ENCODE assay signal across 20 mouse cellular contexts in genomic region chr9:63658436-63658835, GRCm38 (mm10). TPM values are rescaled to one million over a fixed set of nuclear protein-coding genes. Genes with fewer than 3 reads are reported as not detected.
DNase-seq lines count a peak whose midpoint lies in the region; ATAC-seq and TF ChIP-seq lines count a peak whose summit lies in the region.
"Had no signal": no experiment of that assay in that cellular context is flagged by ENCODE, and none has a peak within 500 bp of the region (broad histone marks: within the 10 kb centered on the region; RNA-seq: fewer than 3 reads in every experiment).

No protein-coding gene starts in this region.

- peaks cover 45% of the 10 kb centered on the region for H3K4me1 ChIP-seq in embryonic facial prominence, embryonic 12.5 days
- peaks cover 34% of the 10 kb centered on the region for H3K4me1 ChIP-seq in embryonic facial prominence, embryonic 10.5 days
- H3K4me1 ChIP-seq in heart, embryonic 10.5 days = peaks cover 53% of the 10 kb centered on the region
- peaks cover 25% of the 10 kb centered on the region; the same call in 1 of the 2 replicates for H3K4me1 ChIP-seq in stomach, embryonic 15.5 days
- peaks cover 4% of the 10 kb centered on the region; the same call in 1 of the 2 replicates for H3K4me1 ChIP-seq in stomach, postnatal 0 days (replicated peaks; ENCODE audit: control insufficient read depth, insufficient read depth)
- H3K4me1 ChIP-seq: liver, embryonic 15.5 days had no signal

- no peak for DNase-seq in embryonic facial prominence, embryonic 10.5 days (ENCODE audit: low spot score)
- no peak for DNase-seq in heart, embryonic 10.5 days (ENCODE audit: low spot score)
- no peak for DNase-seq in heart, postnatal 14 days
- no peak for DNase-seq in stomach, postnatal 0 days (ENCODE audit: low spot score)
- no peak for DNase-seq in left cerebral cortex, adult 11 months (ENCODE audit: low spot score)
- no peak for DNase-seq in cerebellum, adult 18-20 months
- DNase-seq: adrenal gland, adult 2 months; right cerebral cortex, postnatal 25 days had no signal

- H3K9ac ChIP-seq in embryonic facial prominence, embryonic 12.5 days = no peak overlapping the region
- no peak overlapping the region for H3K9ac ChIP-seq in stomach, embryonic 15.5 days
- H3K9ac ChIP-seq in stomach, postnatal 0 days (ENCODE audit: low read length) = no peak overlapping the region
- H3K9ac ChIP-seq: hindbrain, embryonic 15.5 days; liver, embryonic 15.5 days had no signal

- intact Hi-C loops in heart, postnatal 14 days (cut with DNase I) = no loop called here

- TF ChIP-seq CTCF in stomach, postnatal 0 days (IDR thresholded peaks at IDR 0.05; ENCODE audit: low read depth) = no peak

- no peak for ATAC-seq in embryonic facial prominence, embryonic 12.5 days (ENCODE audit: insufficient number of reproducible peaks, insufficient read depth, low FRiP score, low TSS enrichment)
- no peak for ATAC-seq in stomach, embryonic 15.5 days (ENCODE audit: insufficient read depth, low FRiP score, low read depth)
- no peak for ATAC-seq in stomach, postnatal 0 days (ENCODE audit: low FRiP score, low TSS enrichment)

- no peaks in the 10 kb centered on the region for H3K9me3 ChIP-seq in embryonic facial prominence, embryonic 12.5 days
- H3K9me3 ChIP-seq in embryonic facial prominence, embryonic 10.5 days = no peaks in the 10 kb centered on the region
- no peaks in the 10 kb centered on the region for H3K9me3 ChIP-seq in heart, embryonic 10.5 days
- no peaks in the 10 kb centered on the region for H3K9me3 ChIP-seq in stomach, embryonic 15.5 days
- H3K9me3 ChIP-seq in stomach, postnatal 0 days (ENCODE audit: control insufficient read depth, low read length) = no peaks in the 10 kb centered on the region
- H3K9me3 ChIP-seq: hindbrain, embryonic 15.5 days; liver, embryonic 15.5 days; midbrain, embryonic 10.5 days had no signal

- TF ChIP-seq EP300 in stomach, postnatal 0 days (optimal IDR thresholded peaks at IDR 0.05) = no peak

- 88% methylated on average over 9 of the region's 9 CpGs for WGBS in embryonic facial prominence, embryonic 12.5 days
- WGBS in embryonic facial prominence, embryonic 10.5 days = 94% methylated on average over 9 of the region's 9 CpGs
- 93% methylated on average over 9 of the region's 9 CpGs for WGBS in heart, embryonic 10.5 days
- 88% methylated on average over 9 of the region's 9 CpGs for WGBS in stomach, embryonic 15.5 days
- 88% methylated on average over 9 of the region's 9 CpGs for WGBS in stomach, postnatal 0 days

- H3K27me3 ChIP-seq in embryonic facial prominence, embryonic 12.5 days = no peaks in the 10 kb centered on the region
- H3K27me3 ChIP-seq in embryonic facial prominence, embryonic 10.5 days (replicated peaks; ENCODE audit: low read depth, poor library complexity, severe bottlenecking) = no peaks in the 10 kb centered on the region
- H3K27me3 ChIP-seq in heart, embryonic 10.5 days (ENCODE audit: insufficient read depth, poor library complexity, severe bottlenecking) = no peaks in the 10 kb centered on the region
- H3K27me3 ChIP-seq in stomach, embryonic 15.5 days (replicated peaks) = no peaks in the 10 kb centered on the region
- H3K27me3 ChIP-seq in stomach, postnatal 0 days (ENCODE audit: control insufficient read depth, insufficient read depth, low read length) = no peaks in the 10 kb centered on the region
- H3K27me3 ChIP-seq: hindbrain, embryonic 15.5 days; liver, embryonic 15.5 days had no signal

- H3K4me2 ChIP-seq in embryonic facial prominence, embryonic 12.5 days (replicated peaks) = no peak overlapping the region
- no peak overlapping the region for H3K4me2 ChIP-seq in stomach, embryonic 15.5 days
- H3K4me2 ChIP-seq in stomach, postnatal 0 days (replicated peaks; ENCODE audit: low read depth) = no peak overlapping the region
- H3K4me2 ChIP-seq: heart, embryonic 11.5 days; hindbrain, embryonic 15.5 days; liver, embryonic 15.5 days had no signal

- H3K36me3 ChIP-seq in embryonic facial prominence, embryonic 12.5 days = peaks cover 54% of the 10 kb centered on the region
- H3K36me3 ChIP-seq in embryonic facial prominence, embryonic 10.5 days (replicated peaks) = peaks cover 92% of the 10 kb centered on the region
- H3K36me3 ChIP-seq in heart, embryonic 10.5 days = peaks cover 81% of the 10 kb centered on the region
- H3K36me3 ChIP-seq in stomach, embryonic 15.5 days = peaks cover 21% of the 10 kb centered on the region; the same call in 1 of the 2 replicates
- H3K36me3 ChIP-seq in stomach, postnatal 0 days (ENCODE audit: control insufficient read depth, insufficient read depth, low read length) = peaks cover 13% of the 10 kb centered on the region
- H3K36me3 ChIP-seq: hindbrain, embryonic 15.5 days had no signal

- no peak overlapping the region for H3K4me3 ChIP-seq in embryonic facial prominence, embryonic 12.5 days
- no peak overlapping the region for H3K4me3 ChIP-seq in embryonic facial prominence, embryonic 10.5 days
- no peak overlapping the region for H3K4me3 ChIP-seq in heart, embryonic 10.5 days
- H3K4me3 ChIP-seq in stomach, embryonic 15.5 days (replicated peaks) = no peak overlapping the region
- no peak overlapping the region for H3K4me3 ChIP-seq in stomach, postnatal 0 days (ENCODE audit: low read depth, low read length)
- H3K4me3 ChIP-seq: hindbrain, embryonic 15.5 days; left cerebral cortex, adult 2 months; liver, embryonic 15.5 days; midbrain, embryonic 10.5 days had no signal

- peak overlapping the region; percentile 43; the same call in 1 of the 2 replicates for H3K27ac ChIP-seq in embryonic facial prominence, embryonic 12.5 days
- H3K27ac ChIP-seq in embryonic facial prominence, embryonic 10.5 days (replicated peaks) = no peak overlapping the region
- 0 out of 2 replicates have a peak overlapping the region, but pooled peaks have one; percentile 38 for H3K27ac ChIP-seq in heart, embryonic 10.5 days
- H3K27ac ChIP-seq in stomach, embryonic 15.5 days = peak overlapping the region; percentile 4; the same call in 1 of the 2 replicates
- no peak overlapping the region for H3K27ac ChIP-seq in stomach, postnatal 0 days (replicated peaks)
- H3K27ac ChIP-seq: left cerebral cortex, adult 2 months; liver, embryonic 15.5 days; macrophage; midbrain, embryonic 10.5 days had no signal

RNA-seq across cellular contexts. Expression of gene Aagab, which starts 56.0 kb away (rescaled TPM):
- polyA plus RNA-seq in embryonic facial prominence, embryonic 12.5 days (2016; fragmentation: Nextera tagmentation; extraction: Ambion mirVana) = 28.7 and 28.9 TPM in 2 replicates
- 37.4 and 38.4 TPM in 2 replicates for polyA plus RNA-seq in embryonic facial prominence, embryonic 10.5 days (2016; fragmentation: Nextera tagmentation; extraction: Ambion mirVana)
- 27.8 and 28.0 TPM in 2 replicates for polyA plus RNA-seq in heart, embryonic 10.5 days (2016; fragmentation: Nextera tagmentation; extraction: Ambion mirVana)
- 10 to 100 TPM; 15.2 to 18.7 TPM for total RNA-seq in heart, postnatal 14 days (2021)
- polyA plus RNA-seq in stomach, embryonic 15.5 days (2015; fragmentation: Nextera tagmentation; extraction: Ambion mirVana) = 29.1 and 29.6 TPM in 2 replicates
- 26.8 and 27.6 TPM in 2 replicates for polyA plus RNA-seq in stomach, postnatal 0 days (2015; fragmentation: Nextera tagmentation; extraction: Ambion mirVana)

RNA-seq across cellular contexts. Expression of gene Iqch, which starts 56.1 kb away (rescaled TPM):
- 0.08 and 0.14 TPM in 2 replicates for polyA plus RNA-seq in embryonic facial prominence, embryonic 12.5 days (2016; fragmentation: Nextera tagmentation; extraction: Ambion mirVana)
- polyA plus RNA-seq in embryonic facial prominence, embryonic 10.5 days (2016; fragmentation: Nextera tagmentation; extraction: Ambion mirVana) = 0.09 TPM in 1 of 2 replicates, not detected in the other
- polyA plus RNA-seq in heart, embryonic 10.5 days (2016; fragmentation: Nextera tagmentation; extraction: Ambion mirVana) = 0.11 TPM in 1 of 2 replicates, not detected in the other
- total RNA-seq in heart, postnatal 14 days (2021) = not detected
- 0.10 and 0.12 TPM in 2 replicates for polyA plus RNA-seq in stomach, embryonic 15.5 days (2015; fragmentation: Nextera tagmentation; extraction: Ambion mirVana)
- polyA plus RNA-seq in stomach, postnatal 0 days (2015; fragmentation: Nextera tagmentation; extraction: Ambion mirVana) = 0.06 TPM in 1 of 2 replicates, not detected in the other
- total RNA-seq: gastrocnemius, postnatal 4 days; heart, postnatal 25 days; left cerebral cortex, adult 2 months; midbrain, postnatal 0 days; neutrophil, adult 5-6 weeks had no signal
- polyA plus RNA-seq: adrenal gland, adult 2 months; liver, embryonic 15.5 days; macrophage had no signal

Comparison
In these comparisons a context has a peak if more than half of its experiments do, and no peak if none do; other contexts are left out.
1. H3K27ac ChIP-seq: peak in embryonic facial prominence, embryonic 12.5 days (single experiment), heart, embryonic 10.5 days (single experiment) and stomach, embryonic 15.5 days (single experiment); none in embryonic facial prominence, embryonic 10.5 days (single experiment) and stomach, postnatal 0 days (single experiment).